Mouse (Mus musculus): ENCODE results near the gene Tesk1. TPM values are rescaled to one million over a fixed set of nuclear protein-coding genes. Genes with fewer than 3 reads are reported as not detected.
A peak's percentile ranks its signal among the peaks of the same experiment; 100 is the strongest.

The Tesk1 gene
- polyA plus RNA-seq, 1 experiment from 2014 or later = 8.6 TPM

- Histone ChIP-seq H3K27ac (ENCODE audit: low read length) (no peak overlapping the region), H3K27me3 (replicated peaks; ENCODE audit: control insufficient read depth, insufficient read depth, low read length) (no peaks in the 10 kb centered on the region), H3K4me1 (replicated peaks; ENCODE audit: control insufficient read depth, insufficient read depth, low read length) (no peaks in the 10 kb centered on the region), H3K4me2 (ENCODE audit: low read length) (no peak overlapping the region), H3K36me3 (ENCODE audit: control insufficient read depth, insufficient read depth) (peaks cover 21% of the 10 kb centered on the region), H3K9me3 (ENCODE audit: control insufficient read depth, low read length) (no peaks in the 10 kb centered on the region), H3K9ac (replicated peaks; ENCODE audit: low read depth, low read length) (no peak overlapping the region), H3K4me3 (replicated peaks; ENCODE audit: low read length) (no peak overlapping the region)
- 87% methylated on average over 16 of the region's 16 CpGs for WGBS
- ATAC-seq = no peak
Measured at GRCm38 (mm10) chr4:43417269-43418062, 24.3 kb upstream of the Tesk1 start.

DNA sequence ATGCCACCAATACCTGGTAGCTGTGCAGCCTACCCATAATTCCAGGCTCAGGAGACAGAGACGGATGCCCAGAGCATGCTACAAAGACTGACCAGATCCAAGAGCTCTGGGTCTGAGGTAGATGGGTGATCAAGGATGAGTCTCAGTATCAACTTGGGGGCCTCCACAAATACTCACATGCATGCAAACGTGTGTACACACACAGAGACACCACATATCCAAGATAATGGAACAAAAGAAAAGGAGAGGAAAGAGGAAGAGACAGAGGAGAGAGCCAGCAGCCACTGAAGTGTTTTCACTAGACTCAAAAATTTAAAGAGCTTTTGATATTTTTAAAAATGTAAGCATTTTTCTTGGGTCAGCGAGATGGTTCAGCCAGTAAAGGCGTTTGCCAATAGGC is 23.3 kb upstream of the Tesk1 start:
- Histone ChIP-seq H3K27me3 (replicated peaks; ENCODE audit: control insufficient read depth, insufficient read depth, low read length) (no peaks in the 10 kb centered on the region), H3K4me3 (replicated peaks; ENCODE audit: low read length) (no peak overlapping the region), H3K4me2 (ENCODE audit: low read length) (no peak overlapping the region), H3K4me1 (replicated peaks; ENCODE audit: control insufficient read depth, insufficient read depth, low read length) (no peaks in the 10 kb centered on the region), H3K9ac (replicated peaks; ENCODE audit: low read depth, low read length) (no peak overlapping the region), H3K36me3 (ENCODE audit: control insufficient read depth, insufficient read depth) (peaks cover 28% of the 10 kb centered on the region), H3K27ac (ENCODE audit: low read length) (no peak overlapping the region), H3K9me3 (ENCODE audit: control insufficient read depth, low read length) (no peaks in the 10 kb centered on the region)
- no peak for ATAC-seq
- 75% methylated on average over 4 of the region's 4 CpGs for WGBS

- Histone ChIP-seq H3K36me3 (ENCODE audit: control insufficient read depth, insufficient read depth) (peaks cover 33% of the 10 kb centered on the region), H3K9ac (replicated peaks; ENCODE audit: low read depth, low read length) (no peak overlapping the region), H3K9me3 (ENCODE audit: control insufficient read depth, low read length) (no peaks in the 10 kb centered on the region), H3K4me3 (replicated peaks; ENCODE audit: low read length) (no peak overlapping the region), H3K4me2 (ENCODE audit: low read length) (no peak overlapping the region), H3K27me3 (replicated peaks; ENCODE audit: control insufficient read depth, insufficient read depth, low read length) (no peaks in the 10 kb centered on the region), H3K4me1 (replicated peaks; ENCODE audit: control insufficient read depth, insufficient read depth, low read length) (no peaks in the 10 kb centered on the region), H3K27ac (ENCODE audit: low read length) (no peak overlapping the region)
- ATAC-seq = no peak
- 62% methylated on average over 15 of the region's 15 CpGs for WGBS
Measured at GRCm38 (mm10) chr4:43418973-43419656, 22.6 kb upstream of the Tesk1 start.

- 77% methylated on average over 9 of the region's 9 CpGs for WGBS
- ATAC-seq = no peak
- Histone ChIP-seq H3K36me3 (ENCODE audit: control insufficient read depth, insufficient read depth) (peaks cover 40% of the 10 kb centered on the region), H3K4me2 (ENCODE audit: low read length) (no peak overlapping the region), H3K27me3 (replicated peaks; ENCODE audit: control insufficient read depth, insufficient read depth, low read length) (peaks cover 2% of the 10 kb centered on the region; the same call in 1 of the 2 replicates), H3K27ac (ENCODE audit: low read length) (no peak overlapping the region), H3K4me3 (replicated peaks; ENCODE audit: low read length) (no peak overlapping the region), H3K9me3 (ENCODE audit: control insufficient read depth, low read length) (no peaks in the 10 kb centered on the region), H3K4me1 (replicated peaks; ENCODE audit: control insufficient read depth, insufficient read depth, low read length) (no peaks in the 10 kb centered on the region), H3K9ac (replicated peaks; ENCODE audit: low read depth, low read length) (no peak overlapping the region)
Measured at GRCm38 (mm10) chr4:43419801-43420281, 21.9 kb upstream of the Tesk1 start.

- Histone ChIP-seq H3K27me3 (replicated peaks; ENCODE audit: control insufficient read depth, insufficient read depth, low read length) (peaks cover 2% of the 10 kb centered on the region; the same call in 1 of the 2 replicates), H3K9me3 (ENCODE audit: control insufficient read depth, low read length) (no peaks in the 10 kb centered on the region), H3K36me3 (ENCODE audit: control insufficient read depth, insufficient read depth) (peaks cover 43% of the 10 kb centered on the region), H3K4me1 (replicated peaks; ENCODE audit: control insufficient read depth, insufficient read depth, low read length) (no peaks in the 10 kb centered on the region), H3K4me2 (ENCODE audit: low read length) (no peak overlapping the region), H3K9ac (replicated peaks; ENCODE audit: low read depth, low read length) (no peak overlapping the region), H3K4me3 (replicated peaks; ENCODE audit: low read length) (no peak overlapping the region), H3K27ac (ENCODE audit: low read length) (no peak overlapping the region)
- 4% methylated on average over 6 of the region's 6 CpGs for WGBS
- ATAC-seq = peak; percentile 47
Measured at GRCm38 (mm10) chr4:43420305-43420704, 21.4 kb upstream of the Tesk1 start.

DNA sequence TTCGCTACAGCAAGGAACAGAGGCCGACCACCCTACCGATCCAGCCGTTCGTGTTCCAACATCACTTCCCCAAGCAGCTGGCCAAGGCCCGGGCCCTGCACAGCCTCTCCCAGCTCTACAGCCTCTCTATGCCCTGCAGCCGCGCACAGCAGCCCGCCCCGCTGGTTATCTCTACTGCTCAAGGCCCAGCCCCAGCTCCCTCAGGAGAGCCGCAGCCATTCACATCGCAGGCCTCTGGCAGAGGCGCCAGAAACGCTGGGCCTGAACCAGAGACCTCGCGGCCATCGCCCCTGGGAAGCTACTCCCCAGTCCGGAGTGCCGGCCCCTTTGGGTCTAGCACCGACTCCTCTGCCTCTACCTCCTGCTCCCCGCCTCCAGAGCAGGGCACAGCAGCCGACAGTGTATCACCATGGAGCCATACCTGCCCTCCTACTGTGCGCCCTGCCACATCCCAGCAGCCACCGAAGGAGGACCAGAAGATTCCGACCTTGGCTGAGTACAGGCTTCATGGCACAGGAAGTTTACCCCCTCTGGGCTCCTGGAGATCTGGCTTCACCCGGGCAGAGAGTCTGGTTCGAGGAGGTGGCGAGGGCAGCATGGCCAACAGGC is 20.0 kb upstream of the Tesk1 start:
- H3K27me3 ChIP-seq (replicated peaks; ENCODE audit: control insufficient read depth, insufficient read depth, low read length) = peaks cover 6% of the 10 kb centered on the region; the same call in 1 of the 2 replicates
- no peak overlapping the region for H3K27ac ChIP-seq (ENCODE audit: low read length)
- no peak overlapping the region for H3K4me3 ChIP-seq (replicated peaks; ENCODE audit: low read length)
- no peak overlapping the region for H3K4me2 ChIP-seq (ENCODE audit: low read length)
- no peak overlapping the region for H3K9ac ChIP-seq (replicated peaks; ENCODE audit: low read depth, low read length)
- peaks cover 40% of the 10 kb centered on the region for H3K36me3 ChIP-seq (ENCODE audit: control insufficient read depth, insufficient read depth)
- H3K9me3 ChIP-seq (ENCODE audit: control insufficient read depth, low read length) = no peaks in the 10 kb centered on the region
- 77% methylated on average over 28 of the region's 28 CpGs for WGBS
- ATAC-seq = no peak
- H3K4me1 ChIP-seq (replicated peaks; ENCODE audit: control insufficient read depth, insufficient read depth, low read length) = no peaks in the 10 kb centered on the region

DNA sequence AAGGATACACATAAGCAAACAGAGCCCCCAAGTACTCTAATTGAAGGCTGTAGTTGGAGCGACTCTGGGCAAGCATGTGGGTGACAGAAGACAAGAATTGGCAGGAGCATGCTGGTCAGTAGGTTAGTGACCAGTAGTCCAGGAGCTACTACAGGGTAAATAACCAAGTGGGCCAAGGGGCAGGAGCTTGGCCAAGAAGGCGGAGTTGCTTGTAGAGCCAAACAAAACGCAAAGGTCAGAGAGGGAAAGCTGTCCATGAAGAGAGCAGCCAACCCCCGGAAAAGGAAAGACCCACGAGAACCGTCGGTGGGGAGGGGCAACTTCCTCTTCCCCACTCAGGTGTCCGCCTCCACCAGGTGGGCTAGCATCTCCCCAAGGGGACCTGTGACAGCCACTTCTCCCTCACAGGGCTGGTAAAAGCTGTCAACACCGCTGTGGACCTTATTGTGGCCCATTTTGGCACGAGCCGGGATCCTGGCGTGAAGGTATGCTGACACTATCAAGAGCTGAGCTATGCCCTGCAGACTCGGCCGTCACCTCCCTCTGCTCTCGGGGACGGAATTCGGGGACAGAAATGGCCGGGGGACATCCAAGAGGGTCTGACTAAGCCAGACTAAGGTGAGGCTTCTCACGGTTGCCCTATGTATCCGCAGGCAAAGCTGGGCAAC is 18.3 kb upstream of the Tesk1 start:
- no peak for ATAC-seq

GRCm38 (mm10) chr4:43424072-43424471 is 17.7 kb upstream of the Tesk1 start:
- Histone ChIP-seq H3K4me1 (replicated peaks; ENCODE audit: control insufficient read depth, insufficient read depth, low read length) (peaks cover 7% of the 10 kb centered on the region; the same call in 1 of the 2 replicates), H3K9me3 (ENCODE audit: control insufficient read depth, low read length) (no peaks in the 10 kb centered on the region), H3K4me2 (ENCODE audit: low read length) (no peak overlapping the region), H3K4me3 (replicated peaks; ENCODE audit: low read length) (no peak overlapping the region), H3K9ac (replicated peaks; ENCODE audit: low read depth, low read length) (no peak overlapping the region), H3K27me3 (replicated peaks; ENCODE audit: control insufficient read depth, insufficient read depth, low read length) (peaks cover 11% of the 10 kb centered on the region; the same call in 1 of the 2 replicates), H3K27ac (ENCODE audit: low read length) (no peak overlapping the region), H3K36me3 (ENCODE audit: control insufficient read depth, insufficient read depth) (peaks cover 42% of the 10 kb centered on the region)
- no peak for ATAC-seq
- 87% methylated on average over 9 of the region's 9 CpGs for WGBS

More for the DNA sequence above, 18.3 kb upstream of the Tesk1 start:
- no peaks in the 10 kb centered on the region for H3K9me3 ChIP-seq (ENCODE audit: control insufficient read depth, low read length)
- H3K9ac ChIP-seq (replicated peaks; ENCODE audit: low read depth, low read length) = no peak overlapping the region
- H3K4me3 ChIP-seq (replicated peaks; ENCODE audit: low read length) = no peak overlapping the region
- 0 out of 2 replicates have a peak, but pooled peaks cover 2% of the 10 kb centered on the region for H3K4me1 ChIP-seq (replicated peaks; ENCODE audit: control insufficient read depth, insufficient read depth, low read length)
- no peak overlapping the region for H3K4me2 ChIP-seq (ENCODE audit: low read length)
- H3K27me3 ChIP-seq (replicated peaks; ENCODE audit: control insufficient read depth, insufficient read depth, low read length) = peaks cover 11% of the 10 kb centered on the region; the same call in 1 of the 2 replicates
- 91% methylated on average over 20 of the region's 20 CpGs for WGBS
- no peak overlapping the region for H3K27ac ChIP-seq (ENCODE audit: low read length)
- peaks cover 42% of the 10 kb centered on the region for H3K36me3 ChIP-seq (ENCODE audit: control insufficient read depth, insufficient read depth)

Data from forebrain, embryonic 16.5 days (tissue).